In genomic region chr7:133099266-133099665, GRCm38 (mm10) we compare ENCODE assay signal across 11 mouse cellular contexts. TPM values are rescaled to one million over a fixed set of nuclear protein-coding genes. Genes with fewer than 3 reads are reported as not detected.
DNase-seq lines count a peak whose midpoint lies in the region; ATAC-seq and TF ChIP-seq lines count a peak whose summit lies in the region.
"Had no signal": no experiment of that assay in that cellular context is flagged by ENCODE, and none has a peak within 500 bp of the region (broad histone marks: within the 10 kb centered on the region; RNA-seq: fewer than 3 reads in every experiment).

No protein-coding gene starts in this region.

- H3K36me3 ChIP-seq in testis, adult 2 months (ENCODE audit: control insufficient read depth, insufficient read depth, low read length) = no peaks in the 10 kb centered on the region
- H3K36me3 ChIP-seq in stomach, postnatal 0 days (ENCODE audit: control insufficient read depth, insufficient read depth, low read length) = no peaks in the 10 kb centered on the region

- no peak for TF ChIP-seq EP300 in stomach, postnatal 0 days (optimal IDR thresholded peaks at IDR 0.05)

- H3K9me3 ChIP-seq in stomach, postnatal 0 days (ENCODE audit: control insufficient read depth, low read length) = no peaks in the 10 kb centered on the region

- no peak for TF ChIP-seq CTCF in testis, adult 2 months (IDR thresholded peaks at IDR 0.05; ENCODE audit: control insufficient read depth, insufficient read depth, insufficient replicate concordance, low read depth, low read length)
- TF ChIP-seq CTCF in stomach, postnatal 0 days (IDR thresholded peaks at IDR 0.05; ENCODE audit: low read depth) = no peak

- ATAC-seq in stomach, postnatal 0 days (ENCODE audit: low FRiP score, low TSS enrichment) = no peak
- ATAC-seq: hindbrain, postnatal 0 days; midbrain, embryonic 16.5 days had no signal

- no peaks in the 10 kb centered on the region for H3K27me3 ChIP-seq in testis, adult 2 months (ENCODE audit: control insufficient read depth, insufficient read depth, low read length)
- H3K27me3 ChIP-seq in stomach, postnatal 0 days (ENCODE audit: control insufficient read depth, insufficient read depth, low read length) = no peaks in the 10 kb centered on the region

- no peak overlapping the region for H3K4me3 ChIP-seq in testis, adult 2 months (ENCODE audit: control insufficient read depth, low read depth, low read length)
- no peak overlapping the region for H3K4me3 ChIP-seq in stomach, postnatal 0 days (ENCODE audit: low read depth, low read length)

- no peak overlapping the region for H3K4me2 ChIP-seq in stomach, postnatal 0 days (replicated peaks; ENCODE audit: low read depth)

- peaks cover 6% of the 10 kb centered on the region; the same call in 1 of the 2 replicates for H3K4me1 ChIP-seq in testis, adult 2 months (ENCODE audit: control insufficient read depth, insufficient read depth, low read length)
- peaks cover 5% of the 10 kb centered on the region; the same call in 1 of the 2 replicates for H3K4me1 ChIP-seq in stomach, postnatal 0 days (replicated peaks; ENCODE audit: control insufficient read depth, insufficient read depth)

- TF ChIP-seq POLR2A in testis, adult 2 months (IDR thresholded peaks at IDR 0.05; ENCODE audit: control insufficient read depth, low read depth, low read length) = no peak

- H3K9ac ChIP-seq in stomach, postnatal 0 days (ENCODE audit: low read length) = no peak overlapping the region
- H3K9ac ChIP-seq: liver, embryonic 14.5 days had no signal

- 17% methylated on average over 4 of the region's 4 CpGs for WGBS in stomach, postnatal 0 days

- DNase-seq in gastrocnemius, postnatal 25 days = peak; percentile 11
- DNase-seq in gastrocnemius, adult 8-10 months (ENCODE audit: low spot score in 2 of 2) = no peak
- DNase-seq in testis, postnatal 10 days (ENCODE audit: low spot score) = no peak
- DNase-seq in kidney, postnatal 25 days = peak; percentile 55 to 79
- DNase-seq in stomach, postnatal 0 days (ENCODE audit: low spot score) = no peak
- DNase-seq in adrenal gland, postnatal 10 days = no peak
- DNase-seq in spleen, postnatal 4 days (ENCODE audit: low spot score in 2 of 2) = no peak

- H3K27ac ChIP-seq in testis, adult 2 months (ENCODE audit: control insufficient read depth, insufficient read depth, low read depth, low read length) = peak overlapping the region; percentile 49; the same call in 1 of the 2 replicates
- peak overlapping the region; percentile 35 for H3K27ac ChIP-seq in stomach, postnatal 0 days (replicated peaks)
- H3K27ac ChIP-seq: hindbrain, postnatal 0 days; liver, embryonic 14.5 days had no signal

RNA-seq across cellular contexts. Expression of gene Fgfr2, which starts 23.9 kb away (rescaled TPM):
- total RNA-seq in gastrocnemius, postnatal 25 days (2021) = under 1 TPM; 0.33 to 0.96 TPM
- 1 to 10 TPM in 1 of 4 experiments, under 1 TPM in 3; 0.17 to 1.3 (median 0.62) TPM for total RNA-seq in gastrocnemius, adult 8-10 months (2022)
- 3.0 and 4.9 TPM in 2 replicates for polyA plus RNA-seq in testis, adult 2 months (2012; rRNA removed)
- 60.8 and 67.1 TPM in 2 replicates for polyA plus RNA-seq in stomach, postnatal 0 days (2015; fragmentation: Nextera tagmentation; extraction: Ambion mirVana)
- 100 to 1,000 TPM; 128 to 169 TPM for total RNA-seq in adrenal gland, postnatal 10 days (2021)

RNA-seq across cellular contexts. Expression of gene Ctbp2, which starts 24.9 kb away (rescaled TPM):
- 10 to 100 TPM; 11.7 to 15.9 TPM for total RNA-seq in gastrocnemius, postnatal 25 days (2021)
- total RNA-seq in gastrocnemius, adult 8-10 months (2022) = 10 to 100 TPM; 15.9 to 19.6 (median 18.1) TPM
- polyA plus RNA-seq in testis, adult 2 months (2012; rRNA removed) = 54.9 and 59.0 TPM in 2 replicates
- 48.6 and 55.6 TPM in 2 replicates for polyA plus RNA-seq in stomach, postnatal 0 days (2015; fragmentation: Nextera tagmentation; extraction: Ambion mirVana)
- total RNA-seq in adrenal gland, postnatal 10 days (2021) = 10 to 100 TPM; 52.8 to 63.1 TPM

Comparison
In these comparisons a context has a peak if more than half of its experiments do, and no peak if none do; other contexts are left out.
1. DNase-seq: peak in gastrocnemius, postnatal 25 days (single experiment) and kidney, postnatal 25 days (2 of 2); none in gastrocnemius, adult 8-10 months (0 of 2), testis, postnatal 10 days (single experiment), stomach, postnatal 0 days (single experiment), adrenal gland, postnatal 10 days (single experiment) and spleen, postnatal 4 days (0 of 2).
2. RNA of gene Fgfr2, which starts 23.9 kb away (total RNA-seq): 128 to 169 TPM in adrenal gland, postnatal 10 days; 0.33 to 0.96 TPM in gastrocnemius, postnatal 25 days and 0.17 to 1.3 TPM in gastrocnemius, adult 8-10 months; every median in the first group is over 10 times any median in the second.